Mouse (Mus musculus) midbrain, embryonic 13.5 days (tissue): ENCODE results near the gene Msh2. TPM values are rescaled to one million over a fixed set of nuclear protein-coding genes. Genes with fewer than 3 reads are reported as not detected.

Experiments
- ATAC-seq: fragments of 200-750 bp; cut with Nextera tagmentation; 2 replicates; pipeline ENCODE4 v1.8.0; 2017; ENCODE audit warnings: mild to moderate bottlenecking, moderate TSS enrichment, moderate library complexity
- H3K27ac ChIP-seq: fragments of 300-500 bp; sonication (generic); 2 replicates; pipeline ENCODE4 v1.5.1; 2015; ENCODE audit warnings: inconsistent platforms, mild to moderate bottlenecking, moderate library complexity
- H3K27me3 ChIP-seq: fragments of 300-500 bp; sonication (generic); 2 replicates; pipeline ENCODE4 v1.6.1; 2015; ENCODE audit warnings: mild to moderate bottlenecking, inconsistent platforms
- H3K36me3 ChIP-seq: fragments of 300-500 bp; sonication (generic); 2 replicates; pipeline ENCODE4 v1.6.1; 2015; ENCODE audit warnings: mild to moderate bottlenecking, inconsistent platforms
- H3K4me1 ChIP-seq: fragments of 300-500 bp; sonication (generic); replicated peaks from 2 replicates; pipeline ENCODE4 v1.6.1; 2015; ENCODE audit warnings: inconsistent platforms
- H3K4me2 ChIP-seq: fragments of 300-500 bp; sonication (generic); replicated peaks from 2 replicates; pipeline ENCODE4 v1.6.1; 2015; ENCODE audit warnings: moderate library complexity, mild to moderate bottlenecking, inconsistent platforms
- H3K4me3 ChIP-seq: fragments of 300-500 bp; sonication (generic); replicated peaks from 2 replicates; pipeline ENCODE4 v1.5.1; 2015; ENCODE audit warnings: mild to moderate bottlenecking, inconsistent platforms
- H3K9ac ChIP-seq: fragments of 300-500 bp; sonication (generic); replicated peaks from 2 replicates; pipeline ENCODE4 v1.6.1; 2015; ENCODE audit warnings: mild to moderate bottlenecking, inconsistent platforms
- H3K9me3 ChIP-seq: fragments of 300-500 bp; sonication (generic); 2 replicates; pipeline ENCODE4 v1.6.1; 2016; ENCODE audit warnings: mild to moderate bottlenecking, inconsistent platforms
- WGBS: fragments of 180-500 bp; shearing (Covaris S2); methylation state at CpG from one replicate; pipeline ENCODE4 v1.1.7; 2015; 5-methylcytosine and 5-hydroxymethylcytosine counted together
- polyA plus RNA-seq: library from polyadenylated mRNA; unstranded; fragments of >200 nt; fragmentation: Nextera tagmentation; extraction: Ambion mirVana; gene quantifications from 2 replicates; pipeline ENCODE4 v1.2.1, GENCODE M21; 2015

The Msh2 gene
- polyA plus RNA-seq, 1 experiment from 2014 or later, result 79.5 TPM

DNA sequence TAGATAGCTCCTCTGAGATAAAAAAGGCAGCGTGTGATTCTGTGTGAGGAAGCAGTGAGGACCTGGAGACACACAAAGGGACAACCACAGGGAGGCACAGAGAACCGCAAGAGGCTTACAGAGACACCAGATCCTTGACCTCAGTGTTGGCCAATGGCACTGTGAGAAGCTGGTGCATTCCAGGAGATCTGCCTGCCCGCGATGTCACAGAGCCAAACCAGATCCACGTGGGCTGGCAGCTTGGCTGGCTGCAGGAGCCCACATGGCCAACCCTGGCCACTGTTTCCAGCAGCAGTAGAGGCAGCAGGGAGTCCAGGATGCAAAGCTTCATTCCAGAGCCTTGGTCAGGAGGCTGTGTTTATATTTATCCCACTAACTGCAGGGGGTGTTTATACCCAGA is 98.6 kb downstream of the Msh2 start:
- no peak for ATAC-seq
- Histone ChIP-seq H3K27ac (no peak overlapping the region), H3K9me3 (no peaks in the 10 kb centered on the region; the same call in 1 of the 2 replicates), H3K4me3 (no peak overlapping the region), H3K9ac (no peak overlapping the region), H3K4me1 (no peaks in the 10 kb centered on the region), H3K36me3 (no peaks in the 10 kb centered on the region), H3K27me3 (no peaks in the 10 kb centered on the region), H3K4me2 (no peak overlapping the region)
- 46% methylated on average over 5 of the region's 5 CpGs for WGBS

DNA sequence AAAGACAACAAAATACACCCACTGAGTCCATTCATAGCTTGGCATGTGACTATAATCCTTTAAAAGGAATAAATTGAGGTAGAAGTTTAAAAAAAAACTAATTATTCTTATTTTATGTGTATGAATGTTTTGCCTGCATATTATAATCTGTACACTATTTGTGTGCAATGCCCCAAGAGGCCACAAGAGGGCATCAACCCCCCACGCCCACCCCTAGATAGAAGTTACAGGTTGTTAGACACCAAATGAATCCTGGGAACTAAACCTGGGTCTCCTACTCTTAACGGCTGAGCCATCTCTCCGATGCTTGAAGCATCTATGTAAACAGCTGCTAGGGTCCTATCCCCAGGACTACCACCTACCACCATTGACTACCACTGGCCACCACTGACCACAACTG is 101.0 kb downstream of the Msh2 start:
- Histone ChIP-seq H3K9me3 (no peaks in the 10 kb centered on the region; the same call in 1 of the 2 replicates), H3K4me3 (no peak overlapping the region), H3K27me3 (no peaks in the 10 kb centered on the region), H3K4me1 (no peaks in the 10 kb centered on the region), H3K36me3 (no peaks in the 10 kb centered on the region), H3K27ac (no peak overlapping the region), H3K9ac (no peak overlapping the region), H3K4me2 (no peak overlapping the region)
- 76% methylated on average over 3 of the region's 3 CpGs for WGBS
- ATAC-seq, result no peak

Other genes starting within 250 kb of the Msh2 start
- gene Stpg4, start 244.6 kb upstream of the Msh2 start, polyA plus RNA-seq, result 0.37 TPM in 1 of 2 replicates, not detected in the other
- gene Calm2, start 225.4 kb upstream of the Msh2 start, polyA plus RNA-seq, result 1,571 and 1,689 TPM in 2 replicates
- 2.8 and 3.6 TPM in 2 replicates for gene Epcam, start 36.4 kb upstream of the Msh2 start, polyA plus RNA-seq
- 0.36 and 0.45 TPM in 2 replicates for gene Kcnk12, start 125.7 kb downstream of the Msh2 start, polyA plus RNA-seq
- gene Rpl36-ps4, start 248.6 kb downstream of the Msh2 start, polyA plus RNA-seq, result not detected in 2 replicates